Mouse (Mus musculus) stomach, adult 2 months (tissue): ENCODE measurements around the gene Cxcl3. TPM values are rescaled to one million over a fixed set of nuclear protein-coding genes. Genes with fewer than 3 reads are reported as not detected.

Source experiments
- polyA plus RNA-seq: library from polyadenylated mRNA; depleted of rRNA; stranded (reverse); fragments of >200 nt; gene quantifications from 2 replicates; pipeline ENCODE4 v1.2.3, GENCODE M21; 2012; rRNA removed

Cxcl3 gene
- polyA plus RNA-seq = 0.15 and 0.44 TPM in 2 replicates

DNA sequence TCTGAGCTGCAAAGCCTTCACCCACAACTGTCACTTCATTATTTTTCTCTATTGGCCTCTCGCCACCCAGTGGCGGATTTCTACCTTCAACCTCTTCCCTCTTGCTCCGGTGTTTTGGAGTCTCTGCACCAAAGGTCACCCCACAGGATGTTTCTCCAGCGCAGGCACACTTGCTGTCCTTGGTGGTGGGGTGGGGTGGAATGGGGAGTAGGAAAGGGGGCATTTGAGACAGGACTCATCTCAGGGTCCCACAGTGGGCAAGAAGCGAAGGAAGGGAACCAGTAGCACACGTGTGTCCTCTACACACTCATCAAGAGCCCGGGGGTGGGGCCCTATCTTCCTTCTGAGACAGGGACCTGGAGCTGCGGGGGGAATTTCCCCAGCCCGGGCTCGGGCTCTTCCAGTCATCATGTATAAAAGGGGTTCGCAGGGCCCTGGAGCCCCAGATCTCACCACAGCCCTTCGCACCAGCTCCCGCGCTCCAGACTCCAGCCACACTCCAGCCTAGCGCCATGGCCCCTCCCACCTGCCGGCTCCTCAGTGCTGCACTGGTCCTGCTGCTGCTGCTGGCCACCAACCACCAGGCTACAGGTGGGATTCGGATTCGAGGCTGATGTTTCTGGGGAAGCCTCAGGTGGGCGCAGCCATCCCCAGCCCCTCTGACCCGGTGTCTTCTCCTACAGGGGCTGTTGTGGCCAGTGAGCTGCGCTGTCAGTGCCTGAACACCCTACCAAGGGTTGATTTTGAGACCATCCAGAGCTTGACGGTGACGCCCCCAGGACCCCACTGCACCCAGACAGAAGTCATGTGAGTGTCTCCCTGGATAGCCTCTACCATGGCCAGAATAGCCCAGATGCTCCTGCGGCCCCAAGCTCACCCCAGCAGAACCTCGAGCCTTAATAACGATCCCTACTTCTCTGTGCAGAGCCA lies at the start of gene Cxcl3:
Gene Cxcl3 (plus strand): TSS at position 445 of the 930 bp plus-strand sequence.

DNA sequence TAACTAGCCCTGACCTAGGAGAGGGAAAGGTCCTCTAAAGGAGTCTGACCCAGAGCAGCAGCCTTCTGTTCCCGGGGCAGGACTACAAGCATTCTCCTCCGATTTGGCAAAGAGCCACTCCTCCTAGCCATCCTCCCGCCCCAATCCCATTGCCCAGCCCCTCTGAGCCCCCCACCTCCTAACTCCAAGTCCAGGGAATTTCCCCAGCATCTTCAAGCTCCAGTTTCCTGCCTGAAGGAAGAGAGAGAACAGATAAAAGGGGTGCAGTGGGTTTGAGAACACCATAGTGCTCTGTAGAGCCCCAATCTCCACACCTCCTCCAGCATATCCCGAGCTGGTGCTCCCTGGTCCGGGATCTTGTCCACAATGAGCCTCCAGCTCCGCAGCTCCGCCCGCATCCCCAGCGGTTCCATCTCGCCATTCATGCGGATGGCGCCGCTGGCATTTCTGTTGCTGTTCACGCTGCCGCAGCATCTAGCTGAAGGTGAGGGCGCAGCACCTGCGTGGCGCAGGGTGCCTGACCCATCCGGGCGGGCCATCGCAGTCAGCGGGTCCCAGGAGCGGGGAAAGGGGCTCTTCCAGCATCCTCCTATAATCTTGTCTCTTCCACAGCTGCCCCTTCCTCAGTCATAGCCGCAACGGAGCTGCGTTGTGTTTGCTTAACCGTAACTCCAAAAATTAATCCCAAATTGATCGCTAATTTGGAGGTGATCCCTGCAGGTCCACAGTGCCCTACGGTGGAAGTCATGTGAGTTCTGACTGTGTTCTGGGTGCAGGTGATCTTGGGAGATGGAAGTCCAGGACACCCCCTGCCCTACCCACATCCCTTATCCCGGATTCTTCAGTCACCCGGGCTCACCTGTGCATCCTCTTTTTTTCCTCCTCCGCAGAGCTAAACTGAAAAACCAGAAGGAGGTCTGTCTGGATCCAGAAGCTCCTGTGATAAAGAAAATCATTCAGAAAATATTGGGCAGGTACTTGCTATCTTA lies 26.5 kb upstream of the Cxcl3 start, which contains the start of gene Cxcl5:
Gene Cxcl5 (plus strand): TSS at position 284 of the 989 bp plus-strand sequence.

DNA sequence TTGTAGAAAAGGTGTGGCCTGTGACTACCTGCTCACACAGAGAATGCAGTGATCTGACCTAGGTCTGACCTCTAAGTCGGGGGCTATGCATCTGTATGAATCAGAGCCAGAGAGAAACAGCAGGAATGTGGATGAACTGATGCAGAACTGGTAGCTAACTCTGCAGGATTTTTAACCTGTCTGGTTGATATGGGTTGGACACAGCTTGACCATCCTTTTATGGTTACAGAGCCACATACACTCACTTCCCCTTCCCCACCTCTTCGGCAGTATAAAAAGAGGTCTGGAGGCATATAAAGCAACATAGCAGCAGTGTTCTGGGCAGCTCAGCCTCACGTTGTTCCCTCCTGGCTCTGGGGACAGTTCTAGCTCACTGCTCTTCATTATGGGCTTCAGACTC lies 17.7 kb upstream of the Cxcl3 start, which contains the start of gene Ppbp:
Gene Ppbp (plus strand): TSS at position 301 of the 400 bp plus-strand sequence.

DNA sequence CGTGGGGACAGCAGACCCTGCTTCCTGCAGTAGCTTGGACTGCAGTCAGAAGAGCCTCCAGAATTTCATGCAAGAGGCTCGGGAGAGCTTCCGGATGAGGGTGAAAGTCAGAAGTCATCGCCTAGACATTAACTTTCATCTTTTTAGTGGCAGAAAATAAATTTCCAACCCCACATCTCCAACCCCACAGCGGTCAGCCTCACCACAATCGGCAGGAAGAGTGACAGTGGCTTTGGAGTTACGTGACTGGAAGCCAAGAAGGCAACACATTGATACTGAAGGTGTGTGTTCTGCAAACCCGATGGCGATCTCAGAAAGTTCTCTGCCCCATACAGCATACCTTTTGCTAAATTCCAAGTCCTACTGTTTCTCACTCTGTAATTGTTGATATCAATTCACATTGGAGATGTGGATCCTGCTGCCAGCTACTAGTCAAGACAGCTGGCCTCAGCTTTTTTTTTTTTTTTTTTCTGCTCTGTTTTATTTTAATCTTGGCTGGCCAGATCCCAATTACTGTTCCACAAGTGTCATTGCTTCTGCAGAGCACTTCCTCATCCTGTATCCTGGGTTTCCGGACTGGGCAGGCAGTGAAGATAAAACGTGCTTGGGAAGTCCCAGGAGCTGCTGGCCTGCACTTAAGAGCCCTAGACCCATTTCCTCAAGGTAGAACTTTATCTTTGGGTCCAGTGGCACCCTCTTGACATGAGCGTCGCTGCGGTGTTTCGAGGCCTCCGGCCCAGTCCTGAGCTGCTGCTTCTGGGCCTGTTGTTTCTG lies 13.8 kb upstream of the Cxcl3 start, which contains the start of gene Pf4:
Gene Pf4 (plus strand): TSS at position 556 of the 774 bp plus-strand sequence.

DNA sequence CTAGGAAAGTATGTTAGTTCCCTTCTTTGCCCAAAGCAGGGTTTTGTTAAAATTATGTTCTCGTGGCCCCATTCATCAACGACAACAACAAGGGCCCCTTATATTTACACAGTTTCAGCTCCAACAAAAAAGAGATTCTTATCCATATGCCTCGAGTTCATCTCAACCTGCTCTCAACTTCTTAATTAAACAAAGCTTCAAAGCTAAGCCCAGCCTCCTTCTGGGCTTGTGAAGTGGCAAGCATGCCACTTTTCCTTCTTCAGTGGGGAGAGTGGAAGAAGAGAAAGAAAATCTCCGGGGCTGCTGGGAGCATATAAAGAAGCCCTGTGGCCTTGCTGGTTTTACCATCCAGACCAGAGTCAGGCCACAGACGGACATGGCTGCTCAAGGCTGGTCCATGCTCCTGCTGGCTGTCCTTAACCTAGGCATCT lies 8.3 kb downstream of the Cxcl3 start, which contains the start of gene Cxcl15:
Gene Cxcl15 (plus strand): TSS at position 340 of the 431 bp plus-strand sequence.

Other genes starting within 250 kb of the Cxcl3 start
- 0.06 TPM in 1 of 2 replicates, not detected in the other for gene 5830473C10Rik, start 225.0 kb upstream of the Cxcl3 start, polyA plus RNA-seq
- 0.52 and 1.2 TPM in 2 replicates for gene Rassf6, start 145.4 kb upstream of the Cxcl3 start, polyA plus RNA-seq
- 0.31 and 0.42 TPM in 2 replicates for gene Cxcl5, start 26.7 kb upstream of the Cxcl3 start, polyA plus RNA-seq
- gene Ppbp, start 17.6 kb upstream of the Cxcl3 start, polyA plus RNA-seq = 1.2 and 1.7 TPM in 2 replicates
- gene Pf4, start 13.7 kb upstream of the Cxcl3 start, polyA plus RNA-seq = 11.5 and 12.6 TPM in 2 replicates
- 0.05 TPM in 1 of 2 replicates, not detected in the other for gene Cxcl15, start 8.4 kb downstream of the Cxcl3 start, polyA plus RNA-seq
- gene Cxcl1, start 105.1 kb downstream of the Cxcl3 start, polyA plus RNA-seq = 0.38 and 0.61 TPM in 2 replicates
- gene Cxcl2, start 117.8 kb downstream of the Cxcl3 start, polyA plus RNA-seq = 0.28 and 2.1 TPM in 2 replicates
- 15.3 and 39.5 TPM in 2 replicates for gene Mthfd2l, start 145.0 kb downstream of the Cxcl3 start, polyA plus RNA-seq
- not detected in 2 replicates for gene Epgn, start 241.4 kb downstream of the Cxcl3 start, polyA plus RNA-seq